Mouse (Mus musculus): ENCODE measurements around the gene Pkmyt1.

Pkmyt1 gene

DNA sequence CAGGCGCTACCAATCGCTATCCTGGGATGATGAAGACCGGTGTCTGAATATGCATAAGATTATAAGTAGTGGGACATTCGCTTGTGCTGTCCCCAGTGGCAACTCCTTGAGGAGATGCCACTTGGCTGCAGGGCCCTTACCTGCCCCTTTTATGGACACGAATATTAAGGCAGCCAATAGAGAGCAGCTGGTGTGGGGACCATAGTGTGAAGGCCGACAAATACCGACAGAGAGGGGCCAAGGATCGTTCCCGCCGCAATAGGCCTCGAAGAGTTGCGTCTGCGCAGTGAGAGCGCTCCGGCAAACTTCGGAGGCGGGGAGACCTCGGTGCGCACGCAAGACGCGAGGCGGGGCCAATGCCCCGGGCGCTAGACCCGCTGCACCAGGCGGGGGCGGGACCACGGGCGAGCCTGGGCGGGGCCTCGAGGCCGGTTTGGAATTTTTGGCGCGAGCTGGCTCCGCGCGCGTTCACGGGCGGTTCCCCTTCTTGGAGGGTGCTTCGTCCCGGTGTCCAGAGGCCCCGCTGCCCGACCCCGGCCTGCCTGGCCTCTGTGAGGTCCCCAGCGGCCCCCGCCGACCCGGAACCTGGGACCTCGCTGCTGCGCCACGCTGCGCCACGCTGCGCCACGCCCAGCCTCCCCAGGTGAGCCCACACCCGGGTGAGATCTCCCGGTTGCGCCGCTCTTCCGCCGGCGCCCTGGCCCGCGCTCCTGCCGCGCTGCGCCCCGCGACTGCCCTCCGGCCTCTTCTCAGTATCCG is at the start of gene Pkmyt1:
Gene Pkmyt1 (plus strand): TSS at position 338 of the 759 bp plus-strand sequence.
- peak; percentile 96 for DNase-seq (ENCODE audit: low read depth, low spot score)

DNA sequence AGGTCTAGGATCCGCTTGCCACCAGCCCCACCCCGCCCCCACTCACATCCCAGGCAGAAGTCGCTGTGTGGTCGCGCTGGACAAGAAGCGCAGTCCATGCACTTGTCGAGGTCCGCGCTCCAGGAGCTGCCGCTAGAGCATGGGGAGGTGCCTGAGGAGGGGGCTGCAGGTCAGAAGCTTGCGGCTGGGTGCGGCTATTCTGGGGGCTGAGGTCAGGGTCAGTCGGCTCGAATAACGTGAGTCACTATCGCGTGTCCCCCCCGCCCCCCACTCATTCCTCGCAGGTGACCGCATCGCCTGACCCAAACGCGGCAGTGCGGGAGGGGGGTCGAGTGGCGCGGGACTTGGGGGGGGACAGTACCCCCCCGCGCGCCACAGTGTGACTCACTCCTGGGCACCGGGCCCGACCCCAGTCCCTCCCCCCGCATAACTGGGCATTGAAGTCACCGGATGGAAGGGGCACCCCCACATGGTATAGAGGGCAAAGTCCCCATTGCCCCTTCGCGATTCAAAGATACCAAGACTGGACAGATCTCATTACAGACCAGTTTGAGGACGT is 49.6 kb upstream of the Pkmyt1 start:
- no peak for DNase-seq (ENCODE audit: low read depth, low spot score)

DNA sequence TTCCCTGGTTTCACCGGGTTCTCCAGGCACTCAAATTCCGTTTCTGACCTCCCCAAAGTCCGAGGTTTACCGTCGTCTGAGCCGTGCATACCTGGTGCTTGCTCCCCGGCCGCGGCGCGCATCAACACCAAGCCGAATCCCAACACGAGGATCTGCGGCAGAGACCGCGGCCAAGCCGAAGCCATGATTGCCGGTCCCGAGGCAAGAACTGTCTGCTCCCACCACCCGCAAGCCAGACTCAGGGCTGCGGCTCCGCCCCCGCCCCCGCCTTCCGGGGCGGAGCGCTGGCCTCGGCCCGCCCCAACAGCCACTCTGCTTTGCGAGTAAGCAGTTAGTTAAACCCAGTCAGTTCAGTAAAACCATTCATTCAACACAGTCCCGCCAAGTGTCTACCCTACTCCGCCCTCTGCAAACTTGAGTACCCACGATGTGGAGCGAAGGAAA is 48.9 kb upstream of the Pkmyt1 start, which contains the start of gene Tnfrsf12a:
Gene Tnfrsf12a (minus strand): TSS at position 233 of the 444 bp plus-strand sequence.
- peak; percentile 95 for DNase-seq (ENCODE audit: low read depth, low spot score)

DNA sequence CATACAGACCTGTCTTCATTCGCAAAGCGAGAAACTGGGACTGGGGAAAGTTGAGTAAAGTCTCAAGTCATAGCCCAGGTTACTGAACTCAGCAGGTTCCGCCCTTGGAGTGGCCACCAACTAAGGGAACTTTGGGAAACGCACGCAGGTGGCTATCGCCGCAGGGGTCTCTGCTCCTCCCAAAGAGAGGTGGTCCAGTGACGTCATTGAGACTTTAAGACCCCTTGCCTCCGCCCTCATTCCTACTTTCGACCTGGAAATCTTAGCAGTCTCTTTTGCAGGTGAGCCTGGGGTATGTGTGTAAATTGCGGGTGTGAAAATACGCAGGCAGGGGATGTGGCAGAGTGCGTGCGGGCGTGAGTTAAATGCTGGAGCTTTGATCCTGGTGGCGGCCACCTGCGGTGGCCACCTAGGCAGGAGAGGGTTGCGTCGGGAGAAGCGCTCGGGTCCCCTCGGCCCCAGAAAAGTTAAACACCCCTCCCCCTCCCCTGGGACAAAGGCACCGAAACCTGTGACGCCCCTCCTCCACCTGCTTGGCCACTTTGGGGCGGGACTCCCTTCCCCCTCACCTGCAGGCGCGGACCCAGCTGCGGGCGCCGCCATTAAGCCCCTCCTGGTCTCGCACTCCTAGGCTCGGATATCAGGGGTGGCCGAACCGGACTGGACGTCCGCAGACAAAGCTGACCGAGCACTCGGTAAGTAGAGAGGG is 46.9 kb upstream of the Pkmyt1 start, which contains the start of gene Cldn6:
Gene Cldn6 (plus strand): TSS at position 123 of the 709 bp plus-strand sequence.
- DNase-seq (ENCODE audit: low read depth, low spot score), result no peak

GRCm38 (mm10) chr17:23680336-23680735 is 45.8 kb upstream of the Pkmyt1 start:
- no peak for DNase-seq (ENCODE audit: low read depth, low spot score)

DNA sequence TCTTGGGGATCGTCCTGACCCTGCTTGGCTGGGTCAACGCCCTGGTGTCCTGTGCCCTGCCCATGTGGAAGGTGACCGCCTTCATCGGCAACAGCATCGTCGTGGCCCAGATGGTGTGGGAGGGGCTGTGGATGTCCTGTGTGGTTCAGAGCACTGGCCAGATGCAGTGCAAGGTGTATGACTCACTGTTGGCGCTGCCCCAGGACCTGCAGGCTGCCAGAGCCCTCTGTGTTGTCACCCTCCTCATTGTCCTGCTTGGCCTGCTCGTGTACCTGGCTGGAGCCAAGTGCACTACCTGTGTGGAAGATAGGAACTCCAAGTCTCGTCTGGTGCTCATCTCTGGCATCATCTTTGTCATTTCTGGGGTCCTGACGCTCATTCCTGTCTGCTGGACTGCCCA is 45.0 kb upstream of the Pkmyt1 start:
- DNase-seq (ENCODE audit: low read depth, low spot score), result no peak

GRCm38 (mm10) chr17:23682092-23682491 is 44.0 kb upstream of the Pkmyt1 start:
- no peak for DNase-seq (ENCODE audit: low read depth, low spot score)

- DNase-seq (ENCODE audit: low read depth, low spot score), result no peak
These were observed 43.6 kb upstream of the Pkmyt1 start for GRCm38 (mm10) chr17:23682530-23682929.

GRCm38 (mm10) chr17:23683226-23683625 is 42.9 kb upstream of the Pkmyt1 start:
- no peak for DNase-seq (ENCODE audit: low read depth, low spot score)

DNA sequence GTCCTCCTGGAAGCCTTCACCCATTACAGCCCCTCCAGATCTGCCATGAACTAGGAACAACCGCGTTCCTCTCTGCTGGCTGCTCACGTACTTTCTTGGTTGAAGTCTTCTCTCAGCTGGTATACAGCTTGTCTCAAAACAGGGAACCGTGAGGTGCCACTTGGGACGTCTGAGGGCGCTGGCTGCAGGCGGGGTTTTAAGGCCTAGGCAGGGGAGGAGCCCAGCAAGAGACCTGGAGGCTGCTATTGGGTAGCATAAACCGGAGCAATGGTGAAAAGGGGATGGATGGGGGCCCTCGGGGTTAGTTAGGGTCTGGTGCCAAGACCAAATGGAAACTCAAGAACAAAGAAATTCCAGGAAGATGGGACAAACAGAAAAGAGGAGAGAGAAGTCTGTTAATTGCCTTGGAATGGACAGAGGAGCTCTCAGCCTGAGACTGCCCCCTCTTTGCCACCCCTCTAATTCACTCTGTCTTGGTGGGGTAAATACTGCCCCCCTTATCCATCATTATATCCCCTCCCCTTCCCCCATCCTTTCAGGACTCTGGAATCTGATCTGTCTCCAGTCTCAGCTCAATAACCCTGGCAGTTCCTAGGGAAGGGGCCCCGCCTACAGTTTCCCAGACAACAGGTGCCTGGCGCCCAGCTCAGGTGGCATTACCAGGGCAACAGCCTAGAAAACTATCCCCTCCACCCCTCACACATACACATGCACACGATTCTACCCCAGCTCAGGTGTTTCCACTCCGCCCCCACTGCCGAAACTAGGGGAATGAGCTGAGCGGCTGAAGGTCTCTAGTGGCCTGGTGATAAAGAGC is 42.1 kb upstream of the Pkmyt1 start, which contains the start of gene Cldn9:
Gene Cldn9 (minus strand): TSS at position 171 of the 817 bp plus-strand sequence.
- DNase-seq (ENCODE audit: low read depth, low spot score), result no peak

DNA sequence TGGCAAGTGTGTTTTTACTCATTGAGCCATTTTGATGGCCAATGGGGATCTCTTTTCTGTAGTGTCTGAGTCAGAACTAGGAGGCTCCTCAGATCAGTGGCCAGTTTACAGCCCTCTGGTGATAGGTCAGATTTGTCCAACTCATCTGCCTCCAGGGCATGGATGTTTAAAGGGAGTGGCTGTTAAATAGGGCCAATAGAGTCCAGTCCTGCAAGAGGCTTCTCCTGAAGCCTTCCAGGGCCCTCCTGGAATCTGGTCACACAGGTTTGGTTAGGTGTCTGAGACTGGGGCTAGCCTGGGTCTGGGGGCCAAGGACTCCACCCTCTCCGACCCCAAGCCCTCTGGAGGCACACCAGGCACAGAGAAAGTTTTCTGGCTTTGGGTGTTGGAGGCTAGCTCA is 31.6 kb upstream of the Pkmyt1 start:
- DNase-seq (ENCODE audit: low read depth, low spot score), result no peak

DNA sequence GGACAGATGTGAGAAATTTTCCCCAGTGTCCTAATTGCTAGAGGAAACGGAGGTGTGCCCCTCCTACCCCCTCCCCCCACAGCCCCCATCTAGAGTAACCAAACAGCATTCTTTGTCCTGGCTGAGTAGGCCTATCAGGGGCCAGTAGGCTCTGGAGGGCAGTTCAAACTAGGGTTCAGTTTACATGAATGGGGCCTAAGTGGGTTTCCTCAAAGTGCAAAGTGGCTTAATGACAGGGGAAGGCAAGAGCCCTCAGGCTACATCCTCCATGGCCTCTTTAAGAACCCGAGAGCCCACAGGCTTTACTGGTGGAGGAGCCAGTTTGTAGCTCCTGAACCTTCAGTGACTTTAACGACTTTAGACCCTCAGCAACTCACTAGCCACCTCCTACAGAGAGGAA is 30.3 kb upstream of the Pkmyt1 start:
- no peak for DNase-seq (ENCODE audit: low read depth, low spot score)

DNA sequence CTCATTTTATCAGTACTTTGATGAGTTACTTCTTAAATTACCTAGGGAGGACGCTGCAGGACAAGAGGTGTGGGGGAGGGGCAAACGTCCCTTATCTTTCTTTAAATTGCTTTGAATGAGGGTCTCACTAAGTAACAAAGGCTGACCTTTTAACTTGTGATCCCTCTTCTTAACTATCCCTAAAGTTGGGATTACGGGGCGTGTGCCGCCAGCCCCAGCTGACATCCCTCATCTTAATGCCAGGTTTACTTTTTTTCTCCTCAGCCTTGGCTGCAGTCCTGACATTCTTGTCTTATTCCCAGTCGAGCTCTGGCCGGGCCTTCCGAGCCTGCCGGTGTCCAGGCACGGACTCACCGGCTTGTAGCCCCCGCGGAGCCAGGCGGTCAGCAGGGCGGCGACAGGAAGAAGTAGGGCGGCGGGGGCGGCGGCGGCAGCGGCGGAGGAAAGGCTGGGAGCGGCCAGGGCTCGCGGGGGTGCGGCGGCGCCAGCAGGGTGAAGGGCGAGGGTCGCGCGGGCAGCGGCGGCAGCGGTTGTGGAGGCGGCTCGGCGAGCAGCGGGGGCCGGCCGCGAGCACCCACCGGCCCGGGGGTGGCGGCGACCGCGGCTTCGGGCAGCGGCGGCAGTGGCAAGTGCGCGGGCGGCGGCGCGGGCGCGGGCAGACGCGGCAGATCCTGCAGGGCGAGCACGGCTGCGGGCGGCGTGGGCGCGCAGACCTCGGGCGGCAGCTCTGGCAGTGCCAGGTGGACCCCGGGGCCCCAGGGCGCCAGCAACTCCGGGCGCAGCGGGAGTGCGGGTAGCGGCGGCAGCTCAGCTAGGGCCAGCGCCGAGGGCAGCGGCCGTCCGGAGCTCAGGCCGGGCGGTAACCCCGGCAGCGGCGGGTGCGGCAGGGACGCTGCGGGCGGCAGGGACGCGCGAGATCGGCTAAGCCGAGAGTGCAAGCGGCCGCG is 26.7 kb upstream of the Pkmyt1 start:
- DNase-seq (ENCODE audit: low read depth, low spot score), result peak; percentile 43

- DNase-seq (ENCODE audit: low read depth, low spot score), result peak; percentile 95
These were observed 26.1 kb upstream of the Pkmyt1 start for GRCm38 (mm10) chr17:23700079-23700478.

DNA sequence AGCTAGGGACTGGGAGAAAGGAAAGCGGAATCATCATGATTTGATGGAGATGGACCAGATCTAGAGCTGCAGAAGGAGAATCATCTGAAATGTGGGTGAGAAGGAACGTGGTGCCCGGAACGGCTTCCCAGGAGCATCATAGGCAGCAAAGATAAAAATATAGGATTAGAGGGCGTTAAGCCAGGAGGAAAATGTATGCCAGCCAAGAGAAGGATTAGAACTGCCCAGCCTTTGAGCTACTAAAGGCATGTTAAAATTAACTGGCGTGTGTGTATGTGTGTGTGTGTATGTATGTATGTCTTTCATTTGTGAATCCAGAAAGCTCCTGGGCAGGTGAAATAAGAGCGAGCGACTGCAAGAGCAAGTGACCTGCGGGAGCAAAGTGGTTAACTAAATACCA is 22.8 kb upstream of the Pkmyt1 start:
- no peak for DNase-seq (ENCODE audit: low read depth, low spot score)

DNA sequence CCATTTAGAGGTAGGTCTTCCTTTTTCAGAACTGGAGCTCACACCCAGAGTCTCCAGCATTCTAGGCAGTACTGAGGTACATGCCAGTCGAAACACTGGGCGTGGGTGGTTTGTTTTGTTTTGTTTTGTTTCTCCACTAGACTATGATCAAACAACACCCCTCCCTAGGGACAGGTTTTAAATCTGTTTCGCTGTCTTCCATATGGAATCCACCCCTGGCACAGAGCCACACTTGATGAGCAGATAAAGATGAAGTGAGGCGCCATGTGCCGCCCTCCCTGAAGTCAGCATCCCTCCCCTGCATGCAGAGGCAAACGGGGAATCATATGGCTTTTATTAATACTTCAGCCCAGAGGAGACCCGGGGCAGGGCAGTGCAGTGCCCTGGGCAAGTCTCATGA is 21.4 kb upstream of the Pkmyt1 start:
- no peak for DNase-seq (ENCODE audit: low read depth, low spot score)

DNA sequence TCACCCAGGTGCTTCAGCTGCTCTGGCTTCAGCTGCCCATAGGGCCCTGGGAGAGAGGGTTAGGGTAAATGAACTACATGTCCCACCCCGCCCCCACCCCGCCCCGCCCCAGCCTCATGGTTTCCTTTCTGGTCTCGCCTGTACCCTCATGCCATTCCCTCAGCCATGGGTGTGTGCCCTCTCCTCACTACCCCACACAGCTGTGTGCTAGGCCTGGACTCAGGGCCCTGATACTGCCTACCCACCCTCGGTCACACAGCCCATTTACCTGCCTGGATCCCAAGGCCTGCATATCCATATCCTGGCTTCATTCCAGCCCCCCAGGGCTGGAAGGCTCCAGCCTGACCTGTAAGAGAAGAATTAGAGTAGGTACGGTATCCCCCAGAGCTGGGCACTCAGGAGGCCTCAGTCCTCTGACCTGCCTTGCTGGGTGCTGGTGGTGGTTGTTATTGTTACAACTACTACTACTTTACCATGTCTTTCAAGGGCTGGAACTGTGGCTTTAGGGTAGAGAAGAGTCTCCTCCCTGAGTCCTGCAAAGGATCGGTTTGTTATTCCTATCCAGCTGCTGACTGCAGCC is 20.5 kb upstream of the Pkmyt1 start:
- no peak for DNase-seq (ENCODE audit: low read depth, low spot score)

DNA sequence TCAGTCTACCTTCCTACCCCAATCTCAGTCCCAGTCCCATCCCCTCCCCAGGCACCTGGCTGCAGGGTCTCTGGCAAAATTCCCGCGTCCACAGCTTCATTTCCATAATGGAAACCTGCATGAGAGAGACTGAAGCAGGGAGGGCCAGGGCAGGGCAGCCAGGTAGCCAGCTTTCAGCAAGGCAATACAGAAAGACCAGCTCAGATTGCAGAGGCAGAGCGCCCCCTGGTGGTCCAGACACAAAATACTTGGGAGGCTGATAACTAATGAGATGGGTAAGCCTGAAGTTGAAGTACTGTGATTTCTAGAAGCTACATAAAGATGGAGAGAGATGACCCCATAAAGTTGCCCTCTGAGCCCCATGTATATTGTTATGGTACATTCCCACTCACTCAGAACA is 19.9 kb upstream of the Pkmyt1 start:
- DNase-seq (ENCODE audit: low read depth, low spot score), result peak; percentile 79

DNA sequence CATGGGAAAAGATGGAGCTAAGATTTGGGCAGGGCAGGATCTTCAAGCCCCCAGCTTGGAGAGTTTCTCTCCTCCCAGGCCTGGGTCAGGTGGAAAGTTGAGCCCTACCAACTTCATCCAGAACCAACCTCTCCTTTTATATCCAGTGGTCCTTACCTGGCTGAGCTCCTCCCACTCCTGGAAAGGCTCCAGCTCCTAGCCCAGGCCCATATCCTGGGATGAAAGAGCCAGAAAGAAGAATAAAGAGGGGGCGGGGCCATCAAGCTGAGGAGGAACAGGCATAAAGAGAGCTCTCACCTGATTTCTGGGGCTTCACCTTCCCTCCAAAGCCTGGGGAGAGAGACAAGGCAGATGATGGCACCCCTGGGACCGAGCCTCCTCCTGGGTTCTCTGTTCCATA is 9.1 kb upstream of the Pkmyt1 start:
- DNase-seq (ENCODE audit: low read depth, low spot score), result peak; percentile 39

DNA sequence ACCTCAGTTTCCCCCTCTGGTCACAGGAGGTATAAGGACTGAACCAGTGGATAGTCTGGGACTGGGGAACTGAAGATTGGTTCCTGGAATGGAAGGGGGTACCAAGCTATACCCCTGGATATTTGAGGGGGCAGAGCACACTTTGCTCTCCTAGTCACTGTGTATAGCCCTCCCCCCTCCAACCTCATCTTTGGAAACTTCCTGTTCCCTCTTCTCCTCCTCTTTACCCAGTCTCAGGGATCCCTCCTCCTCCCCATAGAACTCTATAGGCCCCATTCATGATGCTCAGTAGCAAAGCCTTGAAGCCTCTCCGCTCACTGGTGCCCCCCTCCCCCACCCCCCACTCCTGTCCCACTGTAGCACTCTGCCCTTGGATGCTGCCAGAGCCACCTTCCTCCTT is 6.7 kb upstream of the Pkmyt1 start:
- DNase-seq (ENCODE audit: low read depth, low spot score), result no peak

Measured in ZHBTc4 (cell line).